ENCODE assay signal across 23 mouse cellular contexts in genomic region chr7:98153345-98153744, GRCm38 (mm10). TPM values are rescaled to one million over a fixed set of nuclear protein-coding genes. Genes with fewer than 3 reads are reported as not detected.
A peak's percentile ranks its signal among the peaks of the same experiment; 100 is the strongest.
DNase-seq lines count a peak whose midpoint lies in the region; ATAC-seq and TF ChIP-seq lines count a peak whose summit lies in the region.
"Had no signal": no experiment of that assay in that cellular context is flagged by ENCODE, and none has a peak within 500 bp of the region (broad histone marks: within the 10 kb centered on the region; RNA-seq: fewer than 3 reads in every experiment).

No protein-coding gene starts in this region.

- H3K9me3 ChIP-seq in lung, embryonic 14.5 days (ENCODE audit: low read depth, low read length), result no peaks in the 10 kb centered on the region
- H3K9me3 ChIP-seq: embryonic facial prominence, embryonic 12.5 days; forebrain, embryonic 13.5 days; limb, embryonic 10.5 days; liver, embryonic 15.5 days had no signal

- 0 out of 2 replicates have a peak, but pooled peaks have one; percentile 29 for TF ChIP-seq CTCF in kidney, adult 2 months (conservative IDR thresholded peaks at IDR 0.05; ENCODE audit: insufficient read depth, insufficient read length, low read depth, low read length)
- peak; percentile 42; the same call in 1 of the 2 replicates for TF ChIP-seq CTCF in lung, embryonic 14.5 days (IDR thresholded peaks at IDR 0.05; ENCODE audit: low read depth)
- 0 out of 2 replicates have a peak, but pooled peaks have one; percentile 11 for TF ChIP-seq CTCF in cortical plate, adult 2 months (IDR thresholded peaks at IDR 0.05; ENCODE audit: extremely low read depth, insufficient read depth, low read length)

- no peak for TF ChIP-seq POLR2A in kidney, adult 2 months (IDR thresholded peaks at IDR 0.05; ENCODE audit: low read depth, low read length)
- TF ChIP-seq POLR2A in cortical plate, adult 2 months (IDR thresholded peaks at IDR 0.05; ENCODE audit: extremely low read depth, insufficient read depth, low read length), result no peak

- no peak for ATAC-seq in lung, embryonic 14.5 days (ENCODE audit: insufficient read depth)
- ATAC-seq: CD4-positive, CD25-positive, alpha-beta regulatory T cell, adult 4 months; forebrain, embryonic 13.5 days; intestine, embryonic 16.5 days; midbrain, embryonic 16.5 days had no signal

- H3K4me1 ChIP-seq in kidney, adult 2 months (ENCODE audit: control insufficient read depth, insufficient read depth, low read length), result no peaks in the 10 kb centered on the region
- H3K4me1 ChIP-seq in lung, embryonic 14.5 days (ENCODE audit: insufficient read depth), result 0 out of 2 replicates have a peak, but pooled peaks cover 4% of the 10 kb centered on the region
- H3K4me1 ChIP-seq in cortical plate, adult 2 months (ENCODE audit: control insufficient read depth, insufficient read depth, low read length), result no peaks in the 10 kb centered on the region

- no peaks in the 10 kb centered on the region for H3K27me3 ChIP-seq in kidney, adult 2 months (replicated peaks; ENCODE audit: control insufficient read depth, insufficient read depth, low read length)
- no peaks in the 10 kb centered on the region for H3K27me3 ChIP-seq in lung, embryonic 14.5 days (ENCODE audit: insufficient read depth, low read length)
- H3K27me3 ChIP-seq: embryonic facial prominence, embryonic 12.5 days; forebrain, embryonic 13.5 days; liver, embryonic 15.5 days had no signal

- peak; percentile 37 for DNase-seq in embryo, embryonic 10.5 days (ENCODE audit: low spot score)
- no peak for DNase-seq in embryo, embryonic 11 days
- DNase-seq in kidney, adult 2 months, result no peak
- no peak for DNase-seq in kidney, adult 8-10 months
- no peak for DNase-seq in lung, embryonic 14.5 days
- DNase-seq in lung, postnatal 14 days, result no peak
- no peak for DNase-seq in cerebellum, postnatal 4 days (ENCODE audit: low spot score in 2 of 2)
- DNase-seq: adrenal gland, postnatal 10 days; cerebellum, postnatal 25 days; kidney, postnatal 10 days; right cerebral cortex, postnatal 14 days; thymus, adult 18-20 months had no signal

- H3K4me2 ChIP-seq in lung, embryonic 14.5 days, result no peak overlapping the region
- H3K4me2 ChIP-seq: embryonic facial prominence, embryonic 12.5 days; forebrain, embryonic 13.5 days; heart, embryonic 11.5 days; hindbrain, embryonic 14.5 days; liver, embryonic 15.5 days had no signal

- no peak overlapping the region for H3K27ac ChIP-seq in kidney, adult 2 months (ENCODE audit: insufficient read depth, low read depth, low read length)
- H3K27ac ChIP-seq in lung, embryonic 14.5 days (ENCODE audit: low read depth), result no peak overlapping the region
- no peak overlapping the region for H3K27ac ChIP-seq in cortical plate, adult 2 months (ENCODE audit: insufficient read depth, low read length)
- H3K27ac ChIP-seq: embryonic facial prominence, embryonic 12.5 days; forebrain, embryonic 13.5 days; hindbrain, embryonic 14.5 days; liver, embryonic 15.5 days had no signal

- WGBS in kidney, adult 2 months, result 77% methylated on average over 3 of the region's 3 CpGs
- WGBS in lung, embryonic 14.5 days, result 39% methylated on average over 3 of the region's 3 CpGs

- no peak overlapping the region for H3K9ac ChIP-seq in lung, embryonic 14.5 days
- H3K9ac ChIP-seq: embryonic facial prominence, embryonic 12.5 days; forebrain, embryonic 13.5 days; hindbrain, embryonic 14.5 days; liver, embryonic 15.5 days had no signal

- H3K36me3 ChIP-seq in kidney, adult 2 months (ENCODE audit: control insufficient read depth, insufficient read depth, low read length), result no peaks in the 10 kb centered on the region
- no peaks in the 10 kb centered on the region for H3K36me3 ChIP-seq in lung, embryonic 14.5 days (ENCODE audit: insufficient read depth)
- H3K36me3 ChIP-seq: embryonic facial prominence, embryonic 12.5 days; limb, embryonic 10.5 days had no signal

- H3K4me3 ChIP-seq in kidney, adult 2 months (ENCODE audit: insufficient read depth, low read depth, low read length), result no peak overlapping the region
- H3K4me3 ChIP-seq in lung, embryonic 14.5 days (ENCODE audit: low read depth, low read length), result no peak overlapping the region
- H3K4me3 ChIP-seq in cortical plate, adult 2 months (ENCODE audit: insufficient read depth, low read length), result no peak overlapping the region
- H3K4me3 ChIP-seq: embryonic facial prominence, embryonic 12.5 days; erythroblast, embryonic 14.5 days; forebrain, embryonic 13.5 days; limb, embryonic 10.5 days; liver, embryonic 15.5 days had no signal

RNA-seq across cellular contexts. Expression of gene Omp, which starts 8.0 kb away (rescaled TPM):
- 0.53 and 1.3 TPM in 2 replicates for polyA plus RNA-seq in kidney, adult 2 months (2012; rRNA removed)
- 0.33 TPM in 1 of 2 replicates, not detected in the other for polyA plus RNA-seq in lung, embryonic 14.5 days (2014; fragmentation: Nextera tagmentation; extraction: Ambion mirVana)
- 0.33 and 0.34 TPM in 2 replicates for polyA plus RNA-seq in cortical plate, adult 2 months (2012; rRNA removed)
- polyA plus RNA-seq: CD4-positive, CD25-positive, alpha-beta regulatory T cell, adult 4 months had no signal

RNA-seq across cellular contexts. Expression of gene Capn5, which starts 24.7 kb away (rescaled TPM):
- polyA plus RNA-seq in kidney, adult 2 months (2012; rRNA removed), result 13.8 and 14.6 TPM in 2 replicates
- 4.5 and 5.4 TPM in 2 replicates for polyA plus RNA-seq in lung, embryonic 14.5 days (2014; fragmentation: Nextera tagmentation; extraction: Ambion mirVana)
- 36.1 and 36.5 TPM in 2 replicates for polyA plus RNA-seq in cortical plate, adult 2 months (2012; rRNA removed)

RNA-seq across cellular contexts. Expression of gene Myo7a, which starts 34.0 kb away (rescaled TPM):
- polyA plus RNA-seq in kidney, adult 2 months (2012; rRNA removed), result 24.6 and 29.8 TPM in 2 replicates
- 15.0 and 15.3 TPM in 2 replicates for polyA plus RNA-seq in lung, embryonic 14.5 days (2014; fragmentation: Nextera tagmentation; extraction: Ambion mirVana)
- polyA plus RNA-seq in cortical plate, adult 2 months (2012; rRNA removed), result 20.3 and 23.1 TPM in 2 replicates

RNA-seq across cellular contexts. Expression of gene B3gnt6, which starts 45.9 kb away (rescaled TPM):
- polyA plus RNA-seq in kidney, adult 2 months (2012; rRNA removed), result 0.07 TPM in 1 of 2 replicates, not detected in the other
- polyA plus RNA-seq in lung, embryonic 14.5 days (2014; fragmentation: Nextera tagmentation; extraction: Ambion mirVana), result not detected in 2 replicates
- 0.40 and 0.61 TPM in 2 replicates for polyA plus RNA-seq in cortical plate, adult 2 months (2012; rRNA removed)
- polyA plus RNA-seq: CD4-positive, CD25-positive, alpha-beta regulatory T cell, adult 4 months; embryonic facial prominence, embryonic 12.5 days; erythroblast, embryonic 14.5 days; heart, embryonic 11.5 days; intestine, embryonic 16.5 days; limb, embryonic 10.5 days; liver, embryonic 15.5 days had no signal
